Mouse (Mus musculus) embryonic facial prominence, embryonic 11.5 days (tissue): ENCODE results near the gene 1110012L19Rik. TPM values are rescaled to one million over a fixed set of nuclear protein-coding genes. Genes with fewer than 3 reads are reported as not detected.
A peak's percentile ranks its signal among the peaks of the same experiment; 100 is the strongest.
"Not testable (repeated sequence)": the region's sequence is repeated elsewhere in the genome, so short reads cannot be mapped to it uniquely, and the experiment has no call there.

Experiments used
- ATAC-seq: fragments of 200-750 bp; cut with Nextera tagmentation; replicated peaks from 2 replicates; pipeline ENCODE4 v1.8.0; 2017; ENCODE audit warnings: low read depth; ENCODE audit not compliant: insufficient number of reproducible peaks, low FRiP score, low TSS enrichment
- DNase-seq: peaks from one replicate; pipeline ENCODE4 v3.0.0-alpha.2; 2015; ENCODE audit warnings: low spot score
- H3K27ac ChIP-seq: fragments of 300-500 bp; sonication (generic); replicated peaks from 2 replicates; pipeline ENCODE4 v1.5.1; 2014; ENCODE audit warnings: mild to moderate bottlenecking, low read depth, low read length, control low read depth
- H3K27me3 ChIP-seq: fragments of 300-500 bp; sonication (generic); 2 replicates; pipeline ENCODE4 v1.6.1; 2014; ENCODE audit warnings: mild to moderate bottlenecking, low read length, moderate library complexity, mixed read lengths; ENCODE audit not compliant: control insufficient read depth, insufficient read depth
- H3K36me3 ChIP-seq: fragments of 300-500 bp; sonication (generic); replicated peaks from 2 replicates; pipeline ENCODE4 v1.6.1; 2014; ENCODE audit warnings: low read depth, mild to moderate bottlenecking, low read length, moderate library complexity, mixed read lengths; ENCODE audit not compliant: control insufficient read depth, insufficient read depth
- H3K4me1 ChIP-seq: fragments of 300-500 bp; sonication (generic); 2 replicates; pipeline ENCODE4 v1.6.1; 2014; ENCODE audit warnings: low read length, mixed read lengths; ENCODE audit not compliant: control insufficient read depth, insufficient read depth
- H3K4me2 ChIP-seq: fragments of 300-500 bp; sonication (generic); 2 replicates; pipeline ENCODE4 v1.6.1; 2014; ENCODE audit warnings: low read depth, mild to moderate bottlenecking, control low read depth, low read length, moderate library complexity
- H3K4me3 ChIP-seq: fragments of 300-500 bp; sonication (generic); 2 replicates; pipeline ENCODE4 v1.5.1; 2014; ENCODE audit warnings: low read depth, low read length, control low read depth
- H3K9ac ChIP-seq: fragments of 300-500 bp; sonication (generic); replicated peaks from 2 replicates; pipeline ENCODE4 v1.6.1; 2014; ENCODE audit warnings: mild to moderate bottlenecking, control low read depth, low read length
- H3K9me3 ChIP-seq: fragments of 300-500 bp; sonication (generic); replicated peaks from 2 replicates; pipeline ENCODE4 v1.6.1; 2016; ENCODE audit warnings: mild to moderate bottlenecking, low read length, inconsistent platforms, mixed read lengths; ENCODE audit not compliant: control insufficient read depth
- WGBS: fragments of 180-500 bp; shearing (Covaris S2); extraction: QIAGEN DNeasy Blood & Tissue Kit; methylation state at CpG from one replicate; pipeline ENCODE4 v1.1.7; 2014; 5-methylcytosine and 5-hydroxymethylcytosine counted together
- polyA plus RNA-seq: library from polyadenylated mRNA; unstranded; fragments of >200 nt; fragmentation: Nextera tagmentation; extraction: Ambion mirVana; gene quantifications from 2 replicates; pipeline ENCODE4 v1.2.1, GENCODE M21; 2014

Gene 1110012L19Rik
- polyA plus RNA-seq = 30.9 and 31.7 TPM in 2 replicates

DNA sequence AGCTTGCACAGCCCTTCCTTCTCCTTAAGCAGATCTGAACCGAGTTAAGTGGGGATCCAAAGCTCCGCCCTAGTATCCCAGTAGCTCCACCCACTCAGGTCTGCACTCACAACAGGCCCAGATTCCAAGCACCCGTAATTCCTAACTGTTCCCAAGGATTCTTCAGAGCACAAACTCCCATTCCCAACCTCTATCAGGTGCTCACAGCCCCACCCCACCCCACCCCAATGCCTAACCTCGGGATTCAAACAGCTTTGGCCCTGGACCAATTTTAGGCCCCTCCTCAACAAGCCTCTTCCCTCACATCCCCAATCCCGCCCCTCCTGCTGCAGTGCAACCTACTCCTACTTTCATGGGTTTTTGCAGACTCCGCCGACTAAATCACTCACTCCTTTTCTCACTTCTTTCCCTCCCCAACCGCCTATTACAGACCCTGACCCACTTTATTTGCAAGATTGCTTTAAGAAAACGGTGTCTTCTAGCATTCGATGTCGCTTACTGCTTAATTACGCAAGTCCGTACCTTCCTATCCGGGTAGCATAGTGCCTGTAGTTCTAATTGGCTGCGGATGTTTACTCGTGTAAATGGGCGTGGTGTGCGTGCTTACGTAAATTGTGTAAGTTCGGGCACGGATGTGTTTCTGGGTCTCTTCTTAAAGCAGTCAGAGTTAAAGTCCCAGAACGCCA, at the start of gene 1110012L19Rik:
TSS of gene 1110012L19Rik (plus strand) at position 602 of the 686 bp plus-strand sequence.
- H3K9ac ChIP-seq = peak within 1 kb of the TSS; percentile 65
- H3K4me1 ChIP-seq = no peaks in the 10 kb centered on the region
- ATAC-seq (peak; percentile 94), DNase-seq (peak; percentile 85)
- no peaks in the 10 kb centered on the region for H3K27me3 ChIP-seq
- H3K4me2 ChIP-seq = peak within 1 kb of the TSS; percentile 42
- 16% methylated on average over 22 of the region's 22 CpGs for WGBS
- H3K27ac ChIP-seq = no peak within 1 kb of the TSS
- H3K4me3 ChIP-seq = peak within 1 kb of the TSS; percentile 51
- H3K9me3 ChIP-seq = no peaks in the 10 kb centered on the region
- no peaks in the 10 kb centered on the region for H3K36me3 ChIP-seq

DNA sequence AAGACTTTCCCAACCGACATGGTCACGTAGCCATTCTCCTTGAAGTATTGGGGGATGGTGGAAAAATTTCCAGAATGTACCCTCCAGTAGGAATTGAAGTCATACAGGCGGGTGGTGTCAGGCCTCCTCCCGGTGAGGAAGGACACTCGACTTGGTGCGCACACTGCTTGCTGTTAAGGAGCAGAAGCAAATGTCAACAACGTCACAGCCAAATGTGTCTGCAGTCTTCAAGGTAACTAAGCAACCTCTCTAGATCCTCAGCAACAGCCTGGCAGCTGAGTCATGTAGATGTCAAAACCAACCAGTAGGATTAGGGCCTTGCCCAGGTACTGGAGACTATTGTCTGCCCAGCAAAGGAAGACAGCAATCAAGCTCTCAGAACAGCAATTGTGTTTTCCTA, 22.7 kb upstream of the 1110012L19Rik start:
- no peak overlapping the region for H3K4me3 ChIP-seq
- H3K4me1 ChIP-seq = no peaks in the 10 kb centered on the region
- H3K4me2 ChIP-seq = no peak overlapping the region
- H3K36me3 ChIP-seq = no peaks in the 10 kb centered on the region
- H3K9me3 ChIP-seq = no peaks in the 10 kb centered on the region
- WGBS = 93% methylated on average over 7 of the region's 7 CpGs
- no peak for DNase-seq
- ATAC-seq = no peak
- H3K27me3 ChIP-seq = no peaks in the 10 kb centered on the region
- no peak overlapping the region for H3K27ac ChIP-seq
- H3K9ac ChIP-seq = no peak overlapping the region

DNA sequence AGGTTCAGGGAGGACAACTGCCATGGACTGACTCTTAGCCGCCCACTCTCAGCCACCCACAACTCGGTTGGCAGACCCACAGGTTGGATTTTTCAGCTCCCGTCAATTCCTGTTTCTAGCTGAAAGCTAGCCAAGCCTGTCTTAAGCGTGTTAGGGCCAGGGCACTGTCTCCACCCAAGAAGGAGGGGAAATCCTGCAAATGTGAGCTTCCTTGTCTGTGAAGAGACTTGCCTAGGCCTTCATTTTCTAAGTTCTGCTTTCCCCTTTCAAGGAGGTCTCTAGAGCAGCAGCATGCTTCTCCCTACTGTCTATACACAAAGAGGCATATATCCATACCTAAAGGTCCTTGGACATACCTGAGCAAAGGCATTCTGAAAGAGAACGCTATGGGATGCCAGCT, 22.2 kb upstream of the 1110012L19Rik start:
- Histone ChIP-seq H3K27ac (no peak overlapping the region), H3K27me3 (no peaks in the 10 kb centered on the region), H3K4me1 (no peaks in the 10 kb centered on the region), H3K9me3 (no peaks in the 10 kb centered on the region), H3K9ac (no peak overlapping the region), H3K36me3 (no peaks in the 10 kb centered on the region), H3K4me2 (no peak overlapping the region), H3K4me3 (no peak overlapping the region)
- no peak for DNase-seq
- 94% methylated on average over 5 of the region's 5 CpGs for WGBS
- ATAC-seq = no peak

DNA sequence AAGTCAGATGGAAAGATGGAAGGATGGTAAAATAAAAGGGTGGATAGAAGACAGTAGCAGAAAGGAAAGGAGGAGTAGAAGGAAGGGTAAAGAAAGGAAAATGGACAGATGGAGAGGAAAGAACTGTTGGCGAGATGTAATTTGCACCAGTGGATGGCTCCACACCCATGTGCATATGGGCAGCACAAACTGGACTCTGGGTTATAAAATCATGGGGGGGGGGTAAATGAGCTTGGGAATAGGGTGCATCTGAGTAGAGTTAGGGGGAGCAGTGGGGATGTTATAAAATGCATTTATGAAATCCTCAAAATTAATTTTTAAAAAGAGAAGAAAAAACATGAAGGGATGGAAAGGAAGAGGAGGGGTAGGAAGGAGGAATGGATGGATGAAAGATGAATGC, 21.5 kb upstream of the 1110012L19Rik start:
- Histone ChIP-seq H3K27me3 (no peaks in the 10 kb centered on the region), H3K4me3 (peak overlapping the region; percentile 47), H3K9me3 (no peaks in the 10 kb centered on the region), H3K4me1 (no peaks in the 10 kb centered on the region), H3K9ac (no peak overlapping the region; the same call in 1 of the 2 replicates), H3K36me3 (no peaks in the 10 kb centered on the region), H3K27ac (no peak overlapping the region), H3K4me2 (peak overlapping the region; percentile 25)
- ATAC-seq = no peak
- 50% methylated on average over 1 of the region's 1 CpGs for WGBS
- no peak for DNase-seq

DNA sequence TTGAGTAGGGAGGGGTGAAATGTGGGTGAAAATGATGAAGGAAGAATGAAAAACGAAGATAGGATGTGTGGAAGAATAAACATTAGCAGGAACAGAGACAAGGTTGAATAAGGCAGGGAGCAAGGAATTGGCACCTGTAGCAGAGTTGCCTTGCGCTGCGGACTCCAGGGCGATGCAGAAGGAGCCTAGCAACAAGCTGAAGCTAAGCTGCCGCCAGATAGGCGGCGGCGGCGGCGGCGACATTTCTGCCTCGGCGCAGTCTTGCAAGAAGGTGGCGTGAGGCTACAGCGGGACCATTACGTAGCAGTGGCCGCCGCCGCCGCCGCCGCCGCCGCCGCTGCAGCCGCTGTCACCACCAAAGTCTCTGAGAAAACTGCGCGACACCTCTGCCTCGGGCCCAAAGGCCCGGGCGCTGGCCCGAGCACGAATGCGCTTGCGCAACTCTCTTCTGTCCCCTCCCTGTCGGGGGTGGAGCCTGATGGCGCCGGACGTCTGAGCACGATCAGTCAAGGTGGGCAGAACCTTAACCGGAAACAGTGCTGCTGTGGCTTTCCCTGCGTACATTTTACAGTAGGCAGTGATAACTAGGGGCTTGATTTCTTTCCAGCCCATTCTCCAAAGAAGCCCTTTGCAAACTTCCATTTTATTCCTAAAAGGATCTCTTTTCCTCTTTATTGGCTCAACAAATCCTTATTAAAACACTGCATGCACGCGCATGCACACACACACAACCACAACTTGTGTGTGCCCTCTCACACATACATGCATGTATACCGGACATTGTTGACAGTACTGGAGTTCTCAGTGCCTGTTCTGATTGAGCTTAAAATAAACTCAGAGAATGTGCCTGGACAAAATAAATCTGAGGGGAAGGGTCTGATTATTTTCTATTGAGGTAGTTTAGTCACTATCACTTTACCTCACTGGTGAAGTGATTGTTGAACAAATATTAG, 20.7 kb upstream of the 1110012L19Rik start, which contains the start of gene Ids:
TSS of gene Ids (minus strand) at position 424 of the 953 bp plus-strand sequence.
- Histone ChIP-seq H3K4me3 (peak within 1 kb of the TSS; percentile 47), H3K4me2 (peak within 1 kb of the TSS; percentile 30), H3K9ac (peak within 1 kb of the TSS; percentile 55), H3K36me3 (no peaks in the 10 kb centered on the region), H3K27ac (no peak within 1 kb of the TSS), H3K27me3 (no peaks in the 10 kb centered on the region), H3K4me1 (no peaks in the 10 kb centered on the region), H3K9me3 (no peaks in the 10 kb centered on the region)
- ATAC-seq (peak; percentile 89), DNase-seq (peak; percentile 87)
- 15% methylated on average over 42 of the region's 45 CpGs for WGBS

DNA sequence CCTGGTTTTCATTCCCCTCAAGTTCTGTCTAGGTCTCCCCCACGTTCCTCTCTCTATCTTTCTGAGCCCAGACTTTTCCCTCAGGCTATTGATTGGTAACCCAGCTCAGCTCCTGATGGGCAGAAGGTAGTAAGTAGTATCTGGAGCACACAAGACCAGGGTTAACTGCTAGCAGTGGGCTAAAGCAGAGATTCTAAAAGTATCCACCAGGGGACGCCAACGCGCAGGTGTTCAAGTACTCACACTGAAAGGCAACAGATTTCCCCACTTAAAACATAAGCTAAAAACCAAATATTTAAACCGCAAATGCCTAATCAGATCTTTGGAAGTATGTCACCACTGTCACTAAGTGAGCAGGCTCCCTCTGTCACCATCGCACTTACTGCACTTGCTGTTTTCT, 15.9 kb upstream of the 1110012L19Rik start:
- H3K4me1 ChIP-seq, H3K36me3 ChIP-seq, H3K9ac ChIP-seq, H3K27me3 ChIP-seq, DNase-seq, H3K4me3 ChIP-seq, ATAC-seq, H3K4me2 ChIP-seq, H3K9me3 ChIP-seq, H3K27ac ChIP-seq: not testable (repeated sequence)
- 57% methylated on average over 1 of the region's 6 CpGs for WGBS

DNA sequence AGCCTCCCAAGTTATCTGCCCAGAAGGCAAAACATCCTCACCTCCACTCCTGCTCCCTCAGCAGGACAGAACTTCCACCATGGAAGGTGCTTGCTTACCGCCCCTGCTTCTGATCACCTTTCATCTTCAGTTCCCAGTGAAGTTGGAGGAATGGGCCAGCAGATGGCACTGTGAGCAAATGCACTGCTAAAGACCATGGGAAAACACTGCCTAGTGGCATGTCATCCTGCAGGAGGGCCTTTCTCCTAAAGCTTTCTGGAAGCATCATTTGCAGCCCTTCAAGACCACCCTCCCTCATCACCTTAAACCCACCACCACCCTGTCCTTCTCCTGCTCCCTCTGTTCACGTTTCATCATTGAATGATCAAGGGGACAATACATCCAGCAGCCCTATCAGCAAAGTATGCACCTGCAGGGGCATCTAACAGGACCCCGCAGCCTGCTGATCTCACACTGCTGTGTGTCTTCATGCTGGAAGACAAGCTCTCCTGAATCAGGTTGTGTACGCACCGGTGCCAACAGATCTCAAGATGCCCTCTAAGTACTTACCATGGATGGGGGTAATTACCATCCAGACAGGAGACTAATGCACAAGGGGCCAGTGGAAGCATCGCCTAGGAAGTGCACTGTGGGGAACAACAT, 11.1 kb upstream of the 1110012L19Rik start:
- not testable (repeated sequence) for H3K4me3 ChIP-seq, H3K4me2 ChIP-seq, H3K9ac ChIP-seq, DNase-seq, H3K27me3 ChIP-seq, H3K9me3 ChIP-seq, H3K27ac ChIP-seq, H3K4me1 ChIP-seq, H3K36me3 ChIP-seq, ATAC-seq
- 60% methylated on average over 4 of the region's 6 CpGs for WGBS
